Mouse (Mus musculus): ENCODE data around the gene Wwc1.

Gene Wwc1

DNA sequence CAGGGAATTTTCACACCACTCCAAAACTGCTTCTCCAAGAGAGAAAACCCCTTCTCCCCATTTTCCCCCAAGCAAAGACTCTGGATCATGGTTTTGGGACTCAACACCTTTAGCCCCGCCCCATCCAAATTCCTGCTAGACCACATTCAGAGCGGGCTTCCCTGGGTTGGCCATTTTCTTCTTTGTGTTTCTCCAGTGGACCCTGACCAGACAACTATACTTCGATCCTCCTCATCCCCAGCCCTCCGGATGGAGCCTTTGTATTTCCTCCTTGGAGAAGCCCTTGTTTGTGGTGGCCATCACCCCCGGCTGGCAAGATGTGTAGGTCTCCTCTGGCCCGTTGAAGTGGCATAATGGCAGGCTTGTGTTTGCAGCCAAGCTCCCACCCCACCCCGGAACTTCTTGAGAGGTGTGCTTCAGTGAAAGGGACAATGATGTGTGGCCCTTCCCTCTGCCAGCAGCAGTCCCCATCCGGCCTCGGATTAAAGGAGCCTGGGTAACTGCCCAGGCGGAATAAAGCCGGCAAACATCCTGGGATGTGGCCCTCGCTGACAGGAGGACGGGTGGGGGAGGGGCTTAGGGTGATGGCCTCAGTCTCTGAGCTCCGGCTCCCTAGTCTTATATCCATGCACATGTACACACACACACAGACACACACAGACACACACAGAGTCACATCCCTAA is 46.8 kb downstream of the Wwc1 start:
- no peak for DNase-seq (ENCODE audit: extremely low read depth, low read depth)

DNA sequence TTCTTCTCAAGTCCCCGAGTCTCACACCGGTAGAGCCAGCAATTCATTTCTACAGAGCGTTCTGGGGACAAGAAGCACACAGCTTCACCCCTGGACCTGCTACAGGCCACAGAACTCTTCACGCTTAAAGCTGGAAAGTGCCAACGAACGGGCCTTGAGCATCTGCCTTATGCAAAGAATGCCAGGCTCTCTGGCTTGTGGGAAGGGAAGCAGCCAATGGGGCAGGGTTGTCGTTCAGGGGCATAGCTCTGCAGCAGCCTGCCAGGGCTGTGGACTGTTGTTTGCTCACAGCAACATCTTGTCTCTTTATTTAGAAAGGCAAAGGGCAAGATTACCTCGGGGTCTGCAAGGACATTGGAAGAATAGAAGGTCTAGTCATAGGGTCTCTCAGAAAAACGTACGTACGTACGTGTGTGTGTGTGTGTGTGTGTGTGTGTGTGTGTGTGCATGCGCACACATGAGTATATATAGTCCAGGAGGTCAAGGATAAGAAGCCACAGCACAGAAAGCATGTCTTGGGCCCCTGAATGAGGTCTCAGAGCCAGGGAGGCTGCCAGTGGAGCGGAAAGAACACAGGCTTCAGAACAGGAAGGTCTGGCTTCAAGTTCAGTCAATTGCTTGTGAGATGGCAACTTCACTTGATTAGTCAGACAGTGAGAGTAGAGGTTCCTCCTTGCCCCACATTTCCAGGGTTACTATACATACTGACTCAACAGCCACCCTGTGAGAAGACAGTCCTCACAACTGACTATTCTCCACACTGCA is 48.0 kb downstream of the Wwc1 start:
- no peak for DNase-seq (ENCODE audit: extremely low read depth, low read depth)

DNA sequence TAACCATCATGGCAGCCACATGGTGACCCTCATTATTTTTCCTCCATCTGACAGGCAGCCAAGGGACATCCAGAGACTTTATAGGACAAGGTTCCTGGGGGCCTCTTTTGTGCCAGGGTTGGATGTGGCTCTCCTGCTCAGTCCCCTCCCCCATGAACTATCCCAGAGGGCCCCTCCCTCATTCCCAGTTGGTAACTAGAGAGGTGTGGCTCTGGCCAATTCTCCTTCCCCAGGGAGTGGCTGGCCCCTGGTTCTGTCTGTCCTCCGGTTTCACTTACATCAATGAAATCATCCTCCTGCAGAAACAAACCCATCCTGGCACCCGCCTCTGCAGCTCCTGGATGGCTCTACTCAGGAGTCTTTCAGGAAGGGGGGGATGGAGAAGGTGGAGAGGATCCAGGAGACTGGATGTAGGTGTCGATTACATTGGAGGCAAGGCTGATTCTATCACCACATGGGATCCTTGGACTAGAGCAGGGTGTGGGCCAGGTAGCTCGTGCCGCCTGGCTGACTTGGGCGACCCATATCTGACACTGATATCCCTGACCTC is 49.7 kb downstream of the Wwc1 start:
- DNase-seq (ENCODE audit: extremely low read depth, low read depth), result no peak

DNA sequence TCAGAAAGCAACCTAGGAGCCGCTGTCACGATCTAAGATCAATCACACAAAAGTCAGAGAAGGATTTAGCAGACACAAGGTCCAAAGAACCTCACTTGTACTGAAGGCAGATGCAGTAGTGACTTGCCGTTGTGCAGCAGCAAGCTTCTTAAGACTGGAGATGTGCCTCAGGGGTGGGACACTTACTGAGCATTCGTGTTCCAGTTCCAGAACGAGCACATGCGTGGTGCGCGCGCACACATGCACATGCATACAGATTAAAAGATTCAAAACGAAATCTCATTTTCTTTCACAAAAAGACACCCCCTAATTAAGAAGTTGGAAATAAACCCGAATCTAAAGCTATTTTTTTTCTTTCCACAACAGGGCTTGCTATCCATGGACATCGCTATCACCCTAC is 51.9 kb downstream of the Wwc1 start:
- no peak for DNase-seq (ENCODE audit: extremely low read depth, low read depth)

DNA sequence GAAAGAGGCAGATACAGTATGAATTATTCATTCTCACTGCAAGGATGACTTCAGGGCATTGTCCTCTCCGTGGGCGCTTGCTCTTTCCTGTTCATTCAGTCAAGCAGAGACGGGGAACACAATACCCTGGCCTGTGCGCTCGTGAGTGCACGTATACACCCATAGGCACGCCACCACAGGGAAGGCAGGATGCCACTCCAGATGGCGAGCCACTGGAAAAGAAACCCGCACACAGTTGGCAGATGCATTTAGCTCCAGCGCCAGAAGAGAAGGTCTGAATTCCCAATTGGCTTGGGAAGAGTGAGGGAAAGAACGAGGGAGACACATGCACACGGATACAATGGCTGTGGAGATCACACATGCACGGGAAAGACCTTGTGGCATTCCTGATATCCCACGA is 53.0 kb downstream of the Wwc1 start:
- no peak for DNase-seq (ENCODE audit: extremely low read depth, low read depth)

DNA sequence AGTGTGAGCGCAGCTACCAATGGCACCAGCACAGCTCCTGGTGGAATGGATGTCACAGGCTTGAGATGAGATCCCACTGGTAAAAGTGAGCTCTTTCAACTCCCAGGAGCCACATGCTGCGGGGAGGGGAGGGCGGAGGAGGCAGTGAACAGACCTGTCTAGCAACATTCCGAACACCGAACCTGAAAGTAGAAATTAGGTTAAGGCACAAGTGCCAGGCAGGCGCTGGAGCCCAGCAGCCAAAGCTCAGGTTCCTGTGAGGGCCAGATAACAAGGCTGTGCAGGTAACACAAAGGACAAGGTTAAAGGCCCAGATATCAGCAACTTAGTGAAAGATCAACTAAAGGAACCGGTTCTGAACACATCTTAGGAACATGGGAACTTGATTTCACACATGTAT is 54.7 kb downstream of the Wwc1 start:
- no peak for DNase-seq (ENCODE audit: extremely low read depth, low read depth)

DNA sequence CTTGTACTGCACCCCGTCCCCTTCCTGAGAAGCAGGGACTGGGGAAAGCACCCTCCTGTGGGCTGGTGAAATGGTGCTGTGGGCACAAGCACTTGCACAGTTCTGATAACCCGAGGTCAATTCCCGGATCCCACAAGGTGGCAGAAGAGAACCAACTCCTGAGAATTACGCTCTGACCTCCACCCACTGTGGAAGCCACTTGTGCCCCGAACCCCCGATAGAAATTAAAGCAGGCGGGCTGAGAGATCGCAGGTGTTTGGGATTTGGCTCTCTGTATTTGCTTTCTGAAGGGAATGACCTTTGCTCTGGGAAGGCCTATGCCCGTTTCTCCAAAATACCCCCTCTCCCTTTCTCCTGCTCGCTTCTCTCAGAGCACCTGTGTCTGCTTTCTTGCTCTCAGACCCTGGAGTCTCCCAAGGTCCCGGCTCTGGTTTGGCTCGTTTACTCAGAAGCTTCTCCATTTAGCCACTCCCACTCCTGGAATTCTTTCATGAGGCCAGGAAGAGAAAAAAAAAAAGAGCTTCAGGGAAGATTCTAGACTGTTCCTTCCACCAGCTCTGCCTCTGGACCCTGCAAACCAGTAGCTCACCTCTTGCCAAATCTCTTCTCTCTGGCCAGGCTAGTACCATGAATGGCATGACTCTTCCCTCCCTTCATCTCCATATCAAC is 58.0 kb downstream of the Wwc1 start:
- DNase-seq (ENCODE audit: extremely low read depth, low read depth), result no peak

DNA sequence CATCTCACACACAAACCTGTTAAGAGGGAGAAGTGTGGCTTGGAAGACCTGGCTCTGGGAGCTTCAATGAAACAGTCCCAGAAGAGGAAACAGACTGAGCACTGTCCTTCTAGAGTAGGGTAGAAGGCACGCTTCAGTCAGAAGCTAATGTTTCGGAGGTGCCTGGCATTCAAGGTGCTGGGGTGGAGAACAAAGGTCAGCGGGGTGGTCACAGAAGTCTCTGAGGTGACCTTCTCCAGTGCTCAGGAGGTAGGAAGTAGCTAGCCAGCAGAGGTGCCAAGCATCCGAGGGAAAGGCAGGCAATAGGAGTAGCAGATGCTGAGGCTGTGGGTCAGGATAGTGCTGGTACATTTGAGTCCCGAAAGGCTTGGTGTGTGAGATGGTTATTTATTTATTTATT is 59.6 kb downstream of the Wwc1 start:
- no peak for DNase-seq (ENCODE audit: extremely low read depth, low read depth)

DNA sequence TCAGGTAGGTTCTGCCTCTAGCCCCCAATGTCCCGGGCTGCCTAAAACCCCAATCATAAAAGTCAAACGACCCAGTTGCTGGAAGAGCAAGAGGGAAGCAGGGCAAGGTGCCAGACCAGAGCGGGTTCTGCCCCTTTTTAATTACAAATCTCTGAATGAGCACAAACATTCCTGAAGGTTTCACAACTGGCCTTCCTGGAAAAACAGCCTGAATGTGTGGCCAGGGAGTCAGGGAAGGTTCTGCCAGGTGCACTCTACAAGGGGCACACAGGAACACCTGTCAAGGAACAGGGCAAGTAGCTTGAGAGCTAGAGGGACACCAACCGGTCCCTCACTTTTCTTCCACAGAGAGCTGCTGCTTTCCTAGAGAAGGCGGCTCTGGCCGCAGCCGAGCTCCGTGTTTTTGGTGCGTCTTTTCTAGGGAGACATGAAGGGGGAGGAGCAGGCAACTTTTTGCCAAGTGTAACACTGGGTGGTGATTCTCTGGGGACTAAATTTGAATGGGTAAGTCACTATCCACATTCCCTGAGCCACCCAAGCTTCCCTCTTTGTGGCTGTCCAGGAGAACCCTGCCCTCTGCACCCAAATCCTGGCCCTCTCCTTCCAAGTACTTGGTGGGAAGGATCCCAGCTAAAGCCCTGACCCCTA is 60.3 kb downstream of the Wwc1 start:
- no peak for DNase-seq (ENCODE audit: extremely low read depth, low read depth)

DNA sequence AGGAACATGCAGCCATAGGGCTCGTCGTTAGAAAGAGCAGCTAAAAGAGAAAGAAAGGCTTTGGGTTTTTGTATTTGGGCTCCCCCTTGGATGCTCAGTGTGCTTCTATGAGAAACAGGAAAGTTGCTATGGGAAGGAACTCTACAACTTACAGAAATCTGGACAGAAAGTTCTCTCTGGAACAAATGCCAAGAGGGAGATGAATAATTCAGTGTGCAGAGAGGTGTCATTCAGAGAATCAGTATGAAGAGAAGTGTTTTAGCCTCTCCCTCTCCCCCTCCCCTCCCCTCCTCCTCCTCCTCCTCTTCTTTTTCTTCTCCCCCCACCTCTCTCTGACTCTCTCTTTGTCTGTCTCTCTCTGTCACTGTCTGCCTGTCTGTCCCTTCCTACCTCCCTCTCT is 60.9 kb downstream of the Wwc1 start:
- DNase-seq (ENCODE audit: extremely low read depth, low read depth), result no peak

DNA sequence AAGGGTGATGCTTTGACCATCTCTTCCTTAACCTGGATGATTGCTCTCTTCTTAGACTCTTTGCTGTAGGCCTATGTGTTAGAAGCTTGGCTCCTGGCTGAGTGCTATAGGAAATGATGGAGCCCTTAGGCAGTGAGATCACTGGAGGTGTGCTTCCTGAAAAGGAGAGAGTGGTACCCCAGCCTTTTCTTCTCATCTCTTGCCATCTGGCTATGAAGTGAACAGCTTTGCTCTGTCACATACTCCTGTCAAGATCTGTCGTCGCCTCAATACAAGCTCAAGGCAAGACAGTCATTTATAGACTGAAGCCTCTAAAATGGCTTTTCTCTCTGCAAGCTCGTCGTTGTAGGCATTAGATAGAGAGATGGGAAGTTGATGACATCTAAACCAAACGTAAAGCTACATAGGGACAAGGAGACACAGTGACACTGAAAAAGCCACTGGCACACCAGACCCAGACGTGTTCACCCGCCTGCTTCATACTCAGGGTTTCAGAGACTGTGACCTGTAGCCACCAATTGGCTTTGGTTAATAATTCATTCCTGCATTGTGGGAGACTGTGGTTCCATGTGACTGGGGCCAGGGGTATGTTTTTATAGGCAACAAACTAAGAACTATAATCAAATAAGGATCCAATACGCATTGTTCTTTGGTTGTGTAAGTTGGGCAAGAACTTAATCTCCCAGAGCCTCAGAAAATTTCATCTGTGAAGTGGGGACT is 63.7 kb downstream of the Wwc1 start:
- DNase-seq (ENCODE audit: extremely low read depth, low read depth), result no peak

DNA sequence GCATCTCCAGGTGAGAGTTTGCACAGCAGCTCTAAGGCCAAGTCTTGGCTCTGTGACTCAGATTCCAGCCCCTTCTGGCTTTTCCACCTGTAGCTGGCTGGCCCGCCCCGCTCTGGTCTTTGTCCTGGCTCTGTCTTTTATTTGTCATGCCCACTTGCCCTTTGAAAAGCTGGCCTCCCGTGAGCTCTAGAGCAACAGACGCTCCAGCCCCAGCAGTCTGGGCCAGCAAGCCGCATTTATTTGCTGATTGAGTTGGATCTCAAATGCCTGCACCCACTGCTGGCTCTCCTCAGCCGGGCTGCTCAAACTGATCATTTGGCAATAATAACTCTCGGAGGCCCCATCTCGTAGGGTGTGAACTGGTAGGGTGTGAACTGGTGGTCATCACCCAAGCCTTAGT is 64.8 kb downstream of the Wwc1 start:
- DNase-seq (ENCODE audit: extremely low read depth, low read depth), result no peak

DNA sequence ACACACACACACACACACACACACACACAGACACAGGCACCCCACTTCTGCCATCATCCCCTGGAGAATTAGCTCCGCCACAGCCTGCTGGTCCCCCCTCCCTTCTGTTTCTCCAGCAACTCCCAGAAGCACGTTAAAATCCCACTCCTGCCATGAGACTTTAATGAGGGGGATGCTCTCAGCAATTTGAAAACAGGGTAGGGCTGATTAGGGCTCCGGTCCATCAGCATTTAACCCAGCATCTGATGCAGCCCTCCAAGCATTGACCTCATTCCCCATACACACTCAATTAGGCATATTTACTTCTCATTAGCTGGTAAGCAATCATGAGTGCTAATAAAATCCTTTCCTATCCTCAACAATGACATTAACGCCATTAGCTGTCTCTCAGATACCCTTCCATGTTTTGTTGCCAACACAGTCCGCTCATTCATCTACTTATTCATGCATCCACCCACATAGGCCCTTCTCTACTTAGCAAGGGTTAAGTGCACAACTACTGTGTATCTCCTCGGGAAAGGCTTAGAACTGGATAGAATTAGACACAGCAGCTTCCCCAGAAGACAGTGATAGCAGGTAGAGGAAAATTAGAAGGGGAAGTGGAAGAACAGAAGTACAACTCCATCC is 66.8 kb downstream of the Wwc1 start:
- no peak for DNase-seq (ENCODE audit: extremely low read depth, low read depth)

DNA sequence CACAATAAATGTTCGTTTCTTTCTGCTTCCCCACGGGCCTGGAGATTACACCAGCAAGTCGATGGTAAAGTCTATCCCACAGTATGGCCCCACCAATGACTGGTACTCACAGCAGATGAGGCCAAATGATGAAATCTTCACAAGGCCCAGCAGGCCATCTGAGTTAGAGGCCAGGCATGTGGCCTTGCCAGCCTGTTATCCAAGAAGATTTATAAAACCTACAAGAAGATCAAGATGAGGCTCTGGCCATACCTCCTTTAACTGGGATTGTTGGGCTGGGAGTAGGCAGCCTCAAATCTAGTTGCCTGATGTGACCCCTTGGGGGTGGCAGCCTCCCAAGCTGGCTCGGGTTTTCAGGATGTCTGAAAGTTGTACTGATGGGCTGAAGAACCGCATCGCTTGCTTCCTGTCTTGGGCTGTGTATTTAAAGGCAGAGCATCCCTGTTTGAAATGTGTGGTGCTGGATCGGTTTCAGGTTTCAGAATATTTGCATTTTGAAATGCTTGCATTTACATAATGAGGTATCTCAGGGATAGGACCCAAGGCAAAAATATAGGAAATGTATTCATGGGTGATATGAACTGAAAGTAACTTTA is 75.3 kb downstream of the Wwc1 start:
- DNase-seq (ENCODE audit: extremely low read depth, low read depth), result no peak

DNA sequence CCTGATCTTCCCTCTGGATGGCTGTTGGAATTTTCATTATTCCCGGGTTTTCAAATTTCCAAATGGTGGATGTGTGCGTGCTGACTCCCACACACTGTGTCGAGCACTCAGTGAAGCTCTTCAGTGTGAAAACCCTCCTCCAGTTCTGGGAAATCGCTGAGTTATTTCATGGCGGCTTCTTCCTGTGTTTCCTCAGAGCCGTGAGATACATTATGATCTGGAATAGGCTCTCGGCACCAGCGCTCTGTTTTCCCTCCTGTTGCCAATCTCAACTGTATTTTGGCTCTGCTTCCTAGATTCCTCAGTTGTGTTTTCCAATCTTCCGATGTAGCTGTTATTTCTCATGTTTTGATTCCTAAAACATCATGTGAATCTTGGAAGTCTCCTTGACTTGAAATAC is 77.2 kb downstream of the Wwc1 start:
- DNase-seq (ENCODE audit: extremely low read depth, low read depth), result no peak

DNA sequence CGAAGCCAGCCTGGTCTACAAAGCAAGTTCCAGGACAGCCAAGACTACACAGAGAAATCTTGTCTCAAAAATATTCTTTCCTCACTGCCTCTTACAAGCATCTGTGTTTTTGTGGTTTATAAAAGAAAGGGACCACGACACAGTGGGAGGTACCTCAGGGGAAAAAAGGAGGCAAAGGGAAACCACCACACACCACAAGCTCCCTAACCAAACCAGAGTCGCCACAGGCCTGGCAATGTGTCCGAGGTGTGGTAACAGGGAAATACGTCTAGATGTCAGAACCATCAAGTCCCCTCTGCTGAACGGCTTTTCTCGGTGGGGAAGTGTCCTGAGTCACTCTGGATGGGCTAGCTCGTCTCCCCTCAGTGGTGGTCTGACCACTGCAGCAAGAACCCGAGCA is 80.4 kb downstream of the Wwc1 start:
- DNase-seq (ENCODE audit: extremely low read depth, low read depth), result no peak

DNA sequence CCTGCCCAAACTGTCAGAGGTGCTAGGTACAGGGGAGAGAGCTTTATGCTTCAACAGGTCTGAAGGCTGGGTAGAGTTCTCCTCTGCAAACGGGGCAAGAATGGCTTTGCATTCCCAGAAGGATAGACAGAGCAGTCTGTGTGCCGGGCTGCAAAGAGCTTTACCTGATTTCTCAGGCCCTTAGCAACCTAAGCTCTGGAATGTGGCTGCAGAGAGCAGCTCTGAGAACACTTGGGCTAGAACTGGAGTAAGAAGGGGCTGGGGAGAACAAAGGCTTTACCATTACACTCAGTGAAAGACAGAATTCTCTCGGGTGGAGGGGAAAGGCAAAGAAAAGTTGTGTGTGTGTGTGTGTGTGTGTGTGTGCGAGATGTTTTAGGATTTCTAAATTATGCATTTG is 86.9 kb downstream of the Wwc1 start:
- no peak for DNase-seq (ENCODE audit: extremely low read depth, low read depth)

DNA sequence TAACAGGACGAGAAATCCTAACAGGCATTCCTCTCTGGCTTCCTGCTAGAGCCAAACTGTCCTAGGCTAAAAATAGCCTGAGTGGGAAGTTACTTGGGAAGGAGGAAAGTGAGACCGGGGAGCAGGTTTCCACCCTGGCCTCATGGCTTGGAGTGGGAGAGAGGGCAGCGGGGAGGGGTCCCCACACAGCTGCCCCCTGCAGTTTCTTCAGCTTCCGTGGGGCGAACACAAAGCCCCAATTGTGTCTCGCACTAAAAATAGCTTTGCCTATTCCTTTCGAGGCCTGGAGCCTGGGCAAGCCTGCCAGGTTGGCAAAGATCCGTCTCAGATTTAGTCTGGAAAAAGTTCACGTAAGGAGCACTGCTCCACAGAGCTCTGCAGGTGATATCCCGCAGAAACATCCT is 87.3 kb downstream of the Wwc1 start:
- no peak for DNase-seq (ENCODE audit: extremely low read depth, low read depth)

DNA sequence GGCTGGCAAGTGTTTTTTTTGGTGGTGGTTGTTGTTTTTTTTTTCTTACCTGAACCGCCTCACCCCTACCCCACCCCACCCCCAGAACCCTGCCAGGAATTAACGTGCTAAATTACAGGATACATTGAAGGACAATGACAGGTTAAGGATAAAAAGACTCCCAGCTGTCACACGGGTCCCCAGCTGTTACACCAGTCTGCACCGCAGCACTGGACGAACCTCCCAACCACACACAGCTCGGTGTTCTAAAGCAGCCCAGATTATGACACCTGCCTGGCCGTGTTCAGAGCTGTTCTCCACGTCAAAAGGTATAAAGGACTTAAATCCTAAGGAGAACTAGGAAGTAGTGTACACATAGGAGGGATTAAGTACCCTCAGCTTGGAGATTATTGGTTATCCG is 88.0 kb downstream of the Wwc1 start:
- no peak for DNase-seq (ENCODE audit: extremely low read depth, low read depth)

DNA sequence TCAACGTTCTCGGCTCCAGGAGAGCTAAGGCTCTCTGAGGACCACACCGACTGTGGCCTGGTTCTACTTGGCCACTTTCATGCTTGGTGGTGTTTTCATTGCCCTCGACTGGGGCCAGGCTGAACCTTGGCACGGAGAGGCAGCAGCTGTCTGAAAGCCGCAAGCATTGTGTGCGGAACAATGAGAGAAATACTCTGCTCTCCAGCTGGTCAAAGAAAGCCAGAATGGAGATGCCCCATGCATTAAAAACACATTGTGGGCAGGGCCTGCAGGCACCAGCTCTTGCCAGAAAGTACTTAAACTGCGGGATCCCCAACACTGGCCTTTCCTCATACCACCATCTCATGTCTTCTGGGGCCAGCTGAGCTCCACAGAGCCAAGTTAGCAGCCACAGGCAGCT is 91.5 kb downstream of the Wwc1 start:
- no peak for DNase-seq (ENCODE audit: extremely low read depth, low read depth)

Data from MEL-GATA-1-ER (cell line).